Mouse (Mus musculus) limb, embryonic 15.5 days (tissue): ENCODE measurements around the gene Sgcd. TPM values are rescaled to one million over a fixed set of nuclear protein-coding genes. Genes with fewer than 3 reads are reported as not detected.

Experiments used
- ATAC-seq: fragments of 200-750 bp; cut with Nextera tagmentation; 2 replicates; pipeline ENCODE4 v1.8.0; 2017; ENCODE audit warnings: low read depth, moderate TSS enrichment; ENCODE audit not compliant: insufficient number of reproducible peaks, low FRiP score, low TSS enrichment
- H3K27ac ChIP-seq: fragments of 300-500 bp; sonication (generic); 2 replicates; pipeline ENCODE4 v1.5.1; 2015; ENCODE audit warnings: moderate library complexity, mild to moderate bottlenecking, inconsistent platforms
- H3K27me3 ChIP-seq: fragments of 300-500 bp; sonication (generic); 2 replicates; pipeline ENCODE4 v1.6.1; 2015; ENCODE audit warnings: inconsistent platforms
- H3K36me3 ChIP-seq: fragments of 300-500 bp; sonication (generic); 2 replicates; pipeline ENCODE4 v1.6.1; 2015; ENCODE audit warnings: inconsistent platforms
- H3K4me1 ChIP-seq: fragments of 300-500 bp; sonication (generic); 2 replicates; pipeline ENCODE4 v1.6.1; 2015; ENCODE audit warnings: inconsistent platforms
- H3K4me2 ChIP-seq: fragments of 300-500 bp; sonication (generic); 2 replicates; pipeline ENCODE4 v1.6.1; 2015; ENCODE audit warnings: mild to moderate bottlenecking, inconsistent platforms
- H3K4me3 ChIP-seq: fragments of 300-500 bp; sonication (generic); 2 replicates; pipeline ENCODE4 v1.5.1; 2015; ENCODE audit warnings: mild to moderate bottlenecking, inconsistent platforms
- H3K9ac ChIP-seq: fragments of 300-500 bp; sonication (generic); 2 replicates; pipeline ENCODE4 v1.6.1; 2015; ENCODE audit warnings: inconsistent platforms
- H3K9me3 ChIP-seq: fragments of 300-500 bp; sonication (generic); 2 replicates; pipeline ENCODE4 v1.6.1; 2016; ENCODE audit warnings: inconsistent platforms
- WGBS: fragments of 180-500 bp; shearing (Covaris S2); methylation state at CpG from one replicate; pipeline ENCODE4 v1.1.7; 2015; 5-methylcytosine and 5-hydroxymethylcytosine counted together
- polyA plus RNA-seq: library from polyadenylated mRNA; unstranded; fragments of >200 nt; fragmentation: Nextera tagmentation; extraction: Ambion mirVana; gene quantifications from 2 replicates; pipeline ENCODE4 v1.2.1, GENCODE M21; 2015

Sgcd gene
- polyA plus RNA-seq, 1 experiment from 2014 or later: 14.0 TPM

GRCm38 (mm10) chr11:47020874-47021273 is 967.9 kb downstream of the Sgcd start:
- Histone ChIP-seq H3K4me3 (no peak overlapping the region), H3K4me1 (no peaks in the 10 kb centered on the region), H3K27me3 (no peaks in the 10 kb centered on the region), H3K36me3 (no peaks in the 10 kb centered on the region), H3K4me2 (no peak overlapping the region), H3K9me3 (no peaks in the 10 kb centered on the region), H3K27ac (no peak overlapping the region), H3K9ac (no peak overlapping the region)
- ATAC-seq: no peak
- WGBS: 35% methylated on average over 6 of the region's 6 CpGs

- Histone ChIP-seq H3K4me2 (no peak overlapping the region), H3K9me3 (no peaks in the 10 kb centered on the region), H3K4me3 (no peak overlapping the region), H3K36me3 (no peaks in the 10 kb centered on the region), H3K9ac (no peak overlapping the region), H3K27me3 (no peaks in the 10 kb centered on the region), H3K27ac (no peak overlapping the region), H3K4me1 (no peaks in the 10 kb centered on the region)
- 47% methylated on average over 2 of the region's 2 CpGs for WGBS
- no peak for ATAC-seq
Observed at GRCm38 (mm10) chr11:47018139-47018538, 970.6 kb downstream of the Sgcd start.

GRCm38 (mm10) chr11:47015683-47016082 is 973.1 kb downstream of the Sgcd start:
- no peak overlapping the region for H3K9ac ChIP-seq
- no peaks in the 10 kb centered on the region for H3K9me3 ChIP-seq
- ATAC-seq: no peak
- no peak overlapping the region for H3K4me3 ChIP-seq
- 59% methylated on average over 2 of the region's 2 CpGs for WGBS
- no peaks in the 10 kb centered on the region for H3K4me1 ChIP-seq
- no peak overlapping the region for H3K27ac ChIP-seq
- H3K36me3 ChIP-seq: no peaks in the 10 kb centered on the region
- no peak overlapping the region for H3K4me2 ChIP-seq
- no peaks in the 10 kb centered on the region for H3K27me3 ChIP-seq

GRCm38 (mm10) chr11:47014278-47014677 is 974.5 kb downstream of the Sgcd start:
- no peak overlapping the region for H3K4me3 ChIP-seq
- H3K4me2 ChIP-seq: no peak overlapping the region
- H3K9me3 ChIP-seq: no peaks in the 10 kb centered on the region
- no peak overlapping the region for H3K27ac ChIP-seq
- no peak for ATAC-seq
- H3K36me3 ChIP-seq: no peaks in the 10 kb centered on the region
- H3K27me3 ChIP-seq: no peaks in the 10 kb centered on the region
- no peaks in the 10 kb centered on the region for H3K4me1 ChIP-seq
- no peak overlapping the region for H3K9ac ChIP-seq

GRCm38 (mm10) chr11:47010166-47010565 is 978.6 kb downstream of the Sgcd start:
- Histone ChIP-seq H3K4me3 (no peak overlapping the region), H3K9me3 (no peaks in the 10 kb centered on the region), H3K9ac (no peak overlapping the region), H3K36me3 (no peaks in the 10 kb centered on the region), H3K4me2 (no peak overlapping the region), H3K27me3 (no peaks in the 10 kb centered on the region), H3K27ac (no peak overlapping the region), H3K4me1 (no peaks in the 10 kb centered on the region)
- no peak for ATAC-seq

- 49% methylated on average over 1 of the region's 1 CpGs for WGBS
- no peak overlapping the region for H3K27ac ChIP-seq
- no peak overlapping the region for H3K9ac ChIP-seq
- H3K36me3 ChIP-seq: no peaks in the 10 kb centered on the region
- H3K27me3 ChIP-seq: no peaks in the 10 kb centered on the region
- no peak overlapping the region for H3K4me2 ChIP-seq
- no peaks in the 10 kb centered on the region for H3K4me1 ChIP-seq
- no peaks in the 10 kb centered on the region for H3K9me3 ChIP-seq
- no peak overlapping the region for H3K4me3 ChIP-seq
- no peak for ATAC-seq
Observed at GRCm38 (mm10) chr11:47005301-47005875, 983.4 kb downstream of the Sgcd start.

- no peaks in the 10 kb centered on the region for H3K27me3 ChIP-seq
- H3K27ac ChIP-seq: no peak overlapping the region
- no peaks in the 10 kb centered on the region for H3K36me3 ChIP-seq
- H3K4me2 ChIP-seq: no peak overlapping the region
- WGBS: 28% methylated on average over 4 of the region's 4 CpGs
- H3K4me1 ChIP-seq: no peaks in the 10 kb centered on the region
- H3K4me3 ChIP-seq: no peak overlapping the region
- no peak for ATAC-seq
- H3K9me3 ChIP-seq: no peaks in the 10 kb centered on the region
- no peak overlapping the region for H3K9ac ChIP-seq
Observed at GRCm38 (mm10) chr11:46939311-46939710, 1049.5 kb downstream of the Sgcd start.

GRCm38 (mm10) chr11:46924946-46925345 is 1063.8 kb downstream of the Sgcd start:
- no peaks in the 10 kb centered on the region for H3K27me3 ChIP-seq
- no peak overlapping the region for H3K9ac ChIP-seq
- no peaks in the 10 kb centered on the region for H3K36me3 ChIP-seq
- H3K4me2 ChIP-seq: no peak overlapping the region
- no peaks in the 10 kb centered on the region for H3K9me3 ChIP-seq
- H3K4me3 ChIP-seq: no peak overlapping the region
- ATAC-seq: no peak
- no peak overlapping the region for H3K27ac ChIP-seq
- 64% methylated on average over 1 of the region's 1 CpGs for WGBS
- no peaks in the 10 kb centered on the region for H3K4me1 ChIP-seq

- Histone ChIP-seq H3K9ac (no peak overlapping the region), H3K4me1 (no peaks in the 10 kb centered on the region), H3K9me3 (no peaks in the 10 kb centered on the region), H3K27ac (no peak overlapping the region), H3K4me2 (no peak overlapping the region), H3K36me3 (no peaks in the 10 kb centered on the region), H3K27me3 (no peaks in the 10 kb centered on the region), H3K4me3 (no peak overlapping the region)
- ATAC-seq: no peak
- 89% methylated on average over 1 of the region's 1 CpGs for WGBS
Observed at GRCm38 (mm10) chr11:46920244-46920643, 1068.5 kb downstream of the Sgcd start.

- Histone ChIP-seq H3K4me2 (no peak overlapping the region), H3K9ac (no peak overlapping the region), H3K4me1 (no peaks in the 10 kb centered on the region), H3K4me3 (no peak overlapping the region), H3K27ac (no peak overlapping the region), H3K36me3 (no peaks in the 10 kb centered on the region), H3K27me3 (no peaks in the 10 kb centered on the region), H3K9me3 (no peaks in the 10 kb centered on the region)
- ATAC-seq: no peak
- WGBS: 83% methylated on average over 5 of the region's 5 CpGs
Observed at GRCm38 (mm10) chr11:46912656-46913237, 1076.0 kb downstream of the Sgcd start.

GRCm38 (mm10) chr11:46904281-46904680 is 1084.5 kb downstream of the Sgcd start:
- 88% methylated on average over 1 of the region's 1 CpGs for WGBS
- H3K36me3 ChIP-seq: no peaks in the 10 kb centered on the region
- H3K27me3 ChIP-seq: no peaks in the 10 kb centered on the region
- no peaks in the 10 kb centered on the region for H3K9me3 ChIP-seq
- no peak overlapping the region for H3K4me2 ChIP-seq
- no peak for ATAC-seq
- H3K27ac ChIP-seq: no peak overlapping the region
- H3K4me3 ChIP-seq: no peak overlapping the region
- no peaks in the 10 kb centered on the region for H3K4me1 ChIP-seq
- H3K9ac ChIP-seq: no peak overlapping the region

GRCm38 (mm10) chr11:46889093-46889492 is 1099.7 kb downstream of the Sgcd start:
- no peaks in the 10 kb centered on the region for H3K36me3 ChIP-seq
- no peak overlapping the region for H3K27ac ChIP-seq
- H3K4me1 ChIP-seq: no peaks in the 10 kb centered on the region
- no peaks in the 10 kb centered on the region for H3K9me3 ChIP-seq
- H3K27me3 ChIP-seq: no peaks in the 10 kb centered on the region
- 88% methylated on average over 3 of the region's 3 CpGs for WGBS
- no peak overlapping the region for H3K4me3 ChIP-seq
- H3K9ac ChIP-seq: no peak overlapping the region
- no peak for ATAC-seq
- no peak overlapping the region for H3K4me2 ChIP-seq

GRCm38 (mm10) chr11:46882456-46882855 is 1106.3 kb downstream of the Sgcd start:
- no peaks in the 10 kb centered on the region for H3K4me1 ChIP-seq
- no peak overlapping the region for H3K4me2 ChIP-seq
- no peak overlapping the region for H3K4me3 ChIP-seq
- 71% methylated on average over 2 of the region's 2 CpGs for WGBS
- no peak overlapping the region for H3K27ac ChIP-seq
- no peaks in the 10 kb centered on the region for H3K27me3 ChIP-seq
- H3K9me3 ChIP-seq: no peaks in the 10 kb centered on the region
- H3K36me3 ChIP-seq: no peaks in the 10 kb centered on the region
- ATAC-seq: no peak
- H3K9ac ChIP-seq: no peak overlapping the region
